Mouse (Mus musculus): ENCODE data around the gene Gm28047. TPM values are rescaled to one million over a fixed set of nuclear protein-coding genes. Genes with fewer than 3 reads are reported as not detected.

Gm28047 gene
- polyA plus RNA-seq, 1 experiment from 2014 or later: not detected

- 87% methylated on average over 4 of the region's 4 CpGs for WGBS
- H3K4me3 ChIP-seq (ENCODE audit: low read depth, low read length): no peak overlapping the region
- H3K27me3 ChIP-seq (replicated peaks; ENCODE audit: control insufficient read depth, insufficient read depth, low read length): no peaks in the 10 kb centered on the region
- no peak for DNase-seq (ENCODE audit: low spot score)
- no peak overlapping the region for H3K27ac ChIP-seq (replicated peaks; ENCODE audit: low read depth, low read length)
- H3K4me2 ChIP-seq (ENCODE audit: low read depth, low read length): no peak overlapping the region
- no peak overlapping the region for H3K9ac ChIP-seq (ENCODE audit: low read depth, low read length)
- no peaks in the 10 kb centered on the region for H3K9me3 ChIP-seq (ENCODE audit: control insufficient read depth, low read length)
- peaks cover 86% of the 10 kb centered on the region for H3K36me3 ChIP-seq (ENCODE audit: control insufficient read depth, insufficient read depth, low read length)
- no peaks in the 10 kb centered on the region for H3K4me1 ChIP-seq (ENCODE audit: control insufficient read depth, insufficient read depth, low read length)
- no peak for ATAC-seq (ENCODE audit: low read depth)
These were observed 93.3 kb downstream of the Gm28047 start for GRCm38 (mm10) chr15:102531586-102531985.

DNA sequence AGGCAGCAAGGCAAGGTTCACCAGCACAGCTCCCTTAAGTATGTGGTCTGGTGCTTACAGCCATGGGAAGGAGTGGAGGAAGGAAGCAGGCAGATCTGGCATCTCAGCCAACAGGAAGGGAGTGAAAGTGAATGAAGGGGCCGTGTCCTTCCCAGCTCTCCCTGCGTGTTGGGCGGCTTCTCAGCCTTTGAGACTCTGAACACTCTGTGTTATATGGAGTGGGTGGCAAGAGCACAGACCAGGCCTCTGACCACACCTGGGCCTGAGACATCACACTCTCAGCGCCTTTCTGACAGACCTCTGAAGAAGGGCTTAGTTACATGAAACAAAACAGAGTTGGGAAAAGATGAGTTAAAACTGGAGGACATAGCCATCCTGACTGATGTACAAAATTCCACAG, 94.3 kb downstream of the Gm28047 start:
- Histone ChIP-seq H3K4me1 (ENCODE audit: control insufficient read depth, insufficient read depth, low read length) (no peaks in the 10 kb centered on the region), H3K36me3 (ENCODE audit: control insufficient read depth, insufficient read depth, low read length) (peaks cover 81% of the 10 kb centered on the region), H3K27ac (replicated peaks; ENCODE audit: low read depth, low read length) (no peak overlapping the region), H3K9me3 (ENCODE audit: control insufficient read depth, low read length) (no peaks in the 10 kb centered on the region), H3K4me2 (ENCODE audit: low read depth, low read length) (no peak overlapping the region), H3K4me3 (ENCODE audit: low read depth, low read length) (no peak overlapping the region), H3K9ac (ENCODE audit: low read depth, low read length) (no peak overlapping the region), H3K27me3 (replicated peaks; ENCODE audit: control insufficient read depth, insufficient read depth, low read length) (no peaks in the 10 kb centered on the region)
- WGBS: 86% methylated on average over 4 of the region's 4 CpGs
- ATAC-seq (ENCODE audit: low read depth) (no peak), DNase-seq (ENCODE audit: low spot score) (no peak)

DNA sequence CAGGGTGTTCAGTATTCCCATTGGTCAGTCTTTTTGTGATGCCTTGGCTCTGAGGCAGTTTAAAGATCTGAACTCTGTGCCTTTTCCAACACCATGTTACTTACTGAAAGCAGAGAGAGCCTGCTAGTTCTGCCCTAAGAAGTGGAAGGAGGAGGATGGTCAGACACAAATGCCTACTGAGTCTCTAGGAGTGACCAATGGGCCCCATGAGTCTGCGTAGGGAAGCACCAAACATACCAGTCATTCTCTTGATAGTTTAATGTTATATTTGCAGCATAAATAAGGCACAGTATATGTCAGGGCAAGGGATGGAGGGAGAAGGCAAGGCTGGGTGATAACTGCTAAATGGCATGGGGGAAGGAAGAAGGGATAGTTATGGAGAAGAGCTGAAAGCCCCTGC, 96.5 kb downstream of the Gm28047 start:
- H3K4me1 ChIP-seq (ENCODE audit: control insufficient read depth, insufficient read depth, low read length): no peaks in the 10 kb centered on the region
- no peak overlapping the region for H3K4me3 ChIP-seq (ENCODE audit: low read depth, low read length)
- H3K36me3 ChIP-seq (ENCODE audit: control insufficient read depth, insufficient read depth, low read length): peaks cover 84% of the 10 kb centered on the region
- no peak for DNase-seq (ENCODE audit: low spot score)
- no peaks in the 10 kb centered on the region for H3K27me3 ChIP-seq (replicated peaks; ENCODE audit: control insufficient read depth, insufficient read depth, low read length)
- WGBS: 93% methylated on average over 1 of the region's 1 CpGs
- H3K9me3 ChIP-seq (ENCODE audit: control insufficient read depth, low read length): no peaks in the 10 kb centered on the region
- H3K9ac ChIP-seq (ENCODE audit: low read depth, low read length): no peak overlapping the region
- no peak overlapping the region for H3K27ac ChIP-seq (replicated peaks; ENCODE audit: low read depth, low read length)
- no peak for ATAC-seq (ENCODE audit: low read depth)
- no peak overlapping the region for H3K4me2 ChIP-seq (ENCODE audit: low read depth, low read length)

- Histone ChIP-seq H3K27me3 (replicated peaks; ENCODE audit: control insufficient read depth, insufficient read depth, low read length) (no peaks in the 10 kb centered on the region), H3K4me1 (ENCODE audit: control insufficient read depth, insufficient read depth, low read length) (no peaks in the 10 kb centered on the region), H3K27ac (replicated peaks; ENCODE audit: low read depth, low read length) (no peak overlapping the region), H3K9ac (ENCODE audit: low read depth, low read length) (no peak overlapping the region), H3K4me2 (ENCODE audit: low read depth, low read length) (no peak overlapping the region), H3K4me3 (ENCODE audit: low read depth, low read length) (no peak overlapping the region), H3K9me3 (ENCODE audit: control insufficient read depth, low read length) (no peaks in the 10 kb centered on the region), H3K36me3 (ENCODE audit: control insufficient read depth, insufficient read depth, low read length) (peaks cover 80% of the 10 kb centered on the region)
- ATAC-seq (ENCODE audit: low read depth): no peak
- WGBS: 79% methylated on average over 3 of the region's 3 CpGs
- no peak for DNase-seq (ENCODE audit: low spot score)
These were observed 96.9 kb downstream of the Gm28047 start for GRCm38 (mm10) chr15:102527936-102528335.

- H3K27me3 ChIP-seq (replicated peaks; ENCODE audit: control insufficient read depth, insufficient read depth, low read length): no peaks in the 10 kb centered on the region
- DNase-seq (ENCODE audit: low spot score): no peak
- H3K4me2 ChIP-seq (ENCODE audit: low read depth, low read length): no peak overlapping the region
- ATAC-seq (ENCODE audit: low read depth): no peak
- WGBS: 80% methylated on average over 6 of the region's 6 CpGs
- H3K27ac ChIP-seq (replicated peaks; ENCODE audit: low read depth, low read length): no peak overlapping the region; the same call in 1 of the 2 replicates
- H3K9ac ChIP-seq (ENCODE audit: low read depth, low read length): no peak overlapping the region
- H3K36me3 ChIP-seq (ENCODE audit: control insufficient read depth, insufficient read depth, low read length): peaks cover 80% of the 10 kb centered on the region
- no peak overlapping the region for H3K4me3 ChIP-seq (ENCODE audit: low read depth, low read length)
- no peaks in the 10 kb centered on the region for H3K9me3 ChIP-seq (ENCODE audit: control insufficient read depth, low read length)
- no peaks in the 10 kb centered on the region for H3K4me1 ChIP-seq (ENCODE audit: control insufficient read depth, insufficient read depth, low read length)
These were observed 98.5 kb downstream of the Gm28047 start for GRCm38 (mm10) chr15:102526111-102527002.

- Histone ChIP-seq H3K27ac (replicated peaks; ENCODE audit: low read depth, low read length) (0 out of 2 replicates have a peak within 1 kb of the TSS, but pooled peaks have one; percentile 10), H3K9ac (ENCODE audit: low read depth, low read length) (no peak within 1 kb of the TSS), H3K36me3 (ENCODE audit: control insufficient read depth, insufficient read depth, low read length) (peaks cover 75% of the 10 kb centered on the region), H3K27me3 (replicated peaks; ENCODE audit: control insufficient read depth, insufficient read depth, low read length) (no peaks in the 10 kb centered on the region), H3K4me3 (ENCODE audit: low read depth, low read length) (no peak within 1 kb of the TSS), H3K9me3 (ENCODE audit: control insufficient read depth, low read length) (no peaks in the 10 kb centered on the region), H3K4me2 (ENCODE audit: low read depth, low read length) (no peak within 1 kb of the TSS), H3K4me1 (ENCODE audit: control insufficient read depth, insufficient read depth, low read length) (peaks cover under 1% of the 10 kb centered on the region; the same call in 1 of the 2 replicates)
- DNase-seq (ENCODE audit: low spot score) (peak; percentile 75), ATAC-seq (ENCODE audit: low read depth) (0 out of 2 replicates have a peak, but pooled peaks have one; percentile 14)
- 10% methylated on average over 3 of the region's 3 CpGs for WGBS
These were observed 99.9 kb downstream of the Gm28047 start, which contains the start of gene Npff for GRCm38 (mm10) chr15:102524892-102525485. Gene Npff, minus strand, starts transcription at chr15:102524942.

- DNase-seq (ENCODE audit: low spot score) (no peak), ATAC-seq (ENCODE audit: low read depth) (no peak)
- Histone ChIP-seq H3K9me3 (ENCODE audit: control insufficient read depth, low read length) (no peaks in the 10 kb centered on the region), H3K4me1 (ENCODE audit: control insufficient read depth, insufficient read depth, low read length) (peaks cover 7% of the 10 kb centered on the region; the same call in 1 of the 2 replicates), H3K4me2 (ENCODE audit: low read depth, low read length) (no peak overlapping the region), H3K27me3 (replicated peaks; ENCODE audit: control insufficient read depth, insufficient read depth, low read length) (no peaks in the 10 kb centered on the region), H3K9ac (ENCODE audit: low read depth, low read length) (no peak overlapping the region), H3K36me3 (ENCODE audit: control insufficient read depth, insufficient read depth, low read length) (peaks cover 48% of the 10 kb centered on the region), H3K27ac (replicated peaks; ENCODE audit: low read depth, low read length) (no peak overlapping the region), H3K4me3 (ENCODE audit: low read depth, low read length) (no peak overlapping the region)
- 88% methylated on average over 4 of the region's 4 CpGs for WGBS
These were observed 103.4 kb downstream of the Gm28047 start for GRCm38 (mm10) chr15:102521480-102521879.

- Histone ChIP-seq H3K4me2 (ENCODE audit: low read depth, low read length) (no peak overlapping the region), H3K27ac (replicated peaks; ENCODE audit: low read depth, low read length) (no peak overlapping the region)
These were observed 104.5 kb downstream of the Gm28047 start for GRCm38 (mm10) chr15:102520416-102520815.

More at GRCm38 (mm10) chr15:102520416-102520815, 104.5 kb downstream of the Gm28047 start:
- H3K36me3 ChIP-seq (ENCODE audit: control insufficient read depth, insufficient read depth, low read length): peaks cover 41% of the 10 kb centered on the region
- H3K9ac ChIP-seq (ENCODE audit: low read depth, low read length): 0 out of 2 replicates have a peak overlapping the region, but pooled peaks have one; percentile 81
- DNase-seq (ENCODE audit: low spot score) (no peak), ATAC-seq (ENCODE audit: low read depth) (no peak)
- H3K9me3 ChIP-seq (ENCODE audit: control insufficient read depth, low read length): no peaks in the 10 kb centered on the region
- no peak overlapping the region for H3K4me3 ChIP-seq (ENCODE audit: low read depth, low read length)
- peaks cover 16% of the 10 kb centered on the region for H3K4me1 ChIP-seq (ENCODE audit: control insufficient read depth, insufficient read depth, low read length)
- no peaks in the 10 kb centered on the region for H3K27me3 ChIP-seq (replicated peaks; ENCODE audit: control insufficient read depth, insufficient read depth, low read length)
- 78% methylated on average over 4 of the region's 4 CpGs for WGBS
